Comparison of ENCODE assay signal across 15 mouse cellular contexts in the genomic region with DNA sequence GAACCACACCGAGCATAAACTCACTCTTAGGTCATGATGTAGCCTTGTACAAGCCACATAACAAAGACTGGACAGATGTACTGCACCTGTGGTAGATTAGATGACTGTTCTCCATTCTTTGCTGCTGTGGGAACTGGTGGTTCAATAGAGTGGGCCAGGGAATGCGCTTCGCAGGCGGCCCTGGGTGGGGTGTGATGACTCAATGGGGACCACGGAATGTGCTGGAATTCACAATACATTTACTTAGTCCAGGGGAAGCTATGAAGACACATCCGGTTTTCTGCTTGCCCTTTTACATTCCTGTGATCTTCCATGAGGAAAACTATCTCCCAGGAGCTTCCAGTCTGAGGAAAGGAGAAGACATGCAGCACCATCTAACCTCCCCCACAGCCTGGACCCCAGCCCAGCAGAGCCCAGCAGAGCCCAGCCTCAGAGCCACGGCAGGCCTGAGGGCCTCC. TPM values are rescaled to one million over a fixed set of nuclear protein-coding genes. Genes with fewer than 3 reads are reported as not detected.
A peak's percentile ranks its signal among the peaks of the same experiment; 100 is the strongest.
DNase-seq lines count a peak whose midpoint lies in the region; ATAC-seq and TF ChIP-seq lines count a peak whose summit lies in the region.
"Had no signal": no experiment of that assay in that cellular context is flagged by ENCODE, and none has a peak within 500 bp of the region (broad histone marks: within the 10 kb centered on the region; RNA-seq: fewer than 3 reads in every experiment).

No protein-coding gene starts in this region.

- no peaks in the 10 kb centered on the region for H3K36me3 ChIP-seq in lung, postnatal 0 days (ENCODE audit: insufficient read depth, low read length)
- no peaks in the 10 kb centered on the region for H3K36me3 ChIP-seq in forebrain, embryonic 16.5 days (ENCODE audit: control insufficient read depth, insufficient read depth)

- DNase-seq in heart, postnatal 10 days, result peak; percentile 13 to 27
- DNase-seq in heart, adult 18-20 months, result no peak
- DNase-seq in lung, postnatal 0 days (ENCODE audit: low spot score), result peak; percentile 66
- no peak for DNase-seq in lung, postnatal 25 days (ENCODE audit: low spot score)
- peak; percentile 88 for DNase-seq in R1 (ENCODE audit: low read depth, low spot score)
- DNase-seq in skeletal muscle tissue, adult 2 months (ENCODE audit: low read depth, low spot score), result peak; percentile 27
- DNase-seq in right cerebral cortex, postnatal 4 days, result no peak
- DNase-seq: adrenal gland, postnatal 10 days; cerebellum, postnatal 36 days; forebrain, postnatal 0 days; heart, adult 2 months; lung, postnatal 10 days had no signal

- WGBS in lung, postnatal 0 days, result 45% methylated on average over 7 of the region's 7 CpGs
- WGBS in forebrain, embryonic 16.5 days, result 83% methylated on average over 7 of the region's 7 CpGs

- H3K27me3 ChIP-seq in lung, postnatal 0 days (replicated peaks; ENCODE audit: insufficient read depth, low read length), result no peaks in the 10 kb centered on the region
- no peaks in the 10 kb centered on the region for H3K27me3 ChIP-seq in forebrain, embryonic 16.5 days (replicated peaks; ENCODE audit: control insufficient read depth, insufficient read depth, low read length)
- H3K27me3 ChIP-seq: CH12.LX had no signal

- H3K27ac ChIP-seq in lung, postnatal 0 days (ENCODE audit: low read length), result no peak overlapping the region
- H3K27ac ChIP-seq in forebrain, embryonic 16.5 days (ENCODE audit: low read length), result no peak overlapping the region
- H3K27ac ChIP-seq: heart, adult 2 months; hindbrain, embryonic 14.5 days had no signal

- intact Hi-C loops in heart, postnatal 10 days (cut with DNase I), result no loop called here

- no peak overlapping the region for H3K4me2 ChIP-seq in lung, postnatal 0 days (replicated peaks; ENCODE audit: low read depth, low read length)
- no peak overlapping the region for H3K4me2 ChIP-seq in forebrain, embryonic 16.5 days (ENCODE audit: low read length)
- H3K4me2 ChIP-seq: hindbrain, embryonic 14.5 days had no signal

- peak; percentile 49 for ATAC-seq in lung, postnatal 0 days
- no peak for ATAC-seq in forebrain, embryonic 16.5 days
- ATAC-seq: forebrain, postnatal 0 days had no signal

- no peak for TF ChIP-seq CTCF in lung, postnatal 0 days (IDR thresholded peaks at IDR 0.05)

- no peak overlapping the region for H3K9ac ChIP-seq in lung, postnatal 0 days (replicated peaks; ENCODE audit: low read depth)
- no peak overlapping the region for H3K9ac ChIP-seq in forebrain, embryonic 16.5 days (replicated peaks; ENCODE audit: low read depth, low read length)
- H3K9ac ChIP-seq: forebrain, postnatal 0 days; hindbrain, embryonic 14.5 days had no signal

- H3K4me1 ChIP-seq in lung, postnatal 0 days (ENCODE audit: insufficient read depth, low read depth, low read length), result peaks cover 7% of the 10 kb centered on the region; the same call in 1 of the 2 replicates
- H3K4me1 ChIP-seq in forebrain, embryonic 16.5 days (replicated peaks; ENCODE audit: control insufficient read depth, insufficient read depth, low read length), result peaks cover 11% of the 10 kb centered on the region; the same call in 1 of the 2 replicates

- no peak overlapping the region for H3K4me3 ChIP-seq in lung, postnatal 0 days (ENCODE audit: low read depth, low read length)
- no peak overlapping the region for H3K4me3 ChIP-seq in forebrain, embryonic 16.5 days (replicated peaks; ENCODE audit: low read length)
- H3K4me3 ChIP-seq: heart, adult 2 months had no signal

- TF ChIP-seq EP300 in lung, postnatal 0 days (IDR thresholded peaks at IDR 0.05), result no peak

- H3K9me3 ChIP-seq in lung, postnatal 0 days (ENCODE audit: low read length), result no peaks in the 10 kb centered on the region
- H3K9me3 ChIP-seq in forebrain, embryonic 16.5 days (ENCODE audit: control insufficient read depth, low read length), result peaks cover 2% of the 10 kb centered on the region; the same call in 1 of the 2 replicates

RNA-seq across cellular contexts. Expression of a gene that starts 20.7 kb away (rescaled TPM):
- total RNA-seq in heart, postnatal 10 days (2021), result 1 to 10 TPM in 1 of 2 experiments, under 1 TPM in 1; 0.96 to 1.0 TPM
- total RNA-seq in heart, adult 18-20 months (2021), result under 1 TPM; 0.67 to 0.84 TPM
- polyA plus RNA-seq in lung, postnatal 0 days (2015; fragmentation: Nextera tagmentation; extraction: Ambion mirVana), result 4.3 and 5.6 TPM in 2 replicates
- 0.11 TPM in 1 of 2 replicates, not detected in the other for polyA plus RNA-seq in forebrain, embryonic 16.5 days (2015; fragmentation: Nextera tagmentation; extraction: Ambion mirVana)
- total RNA-seq: CH12.LX had no signal
- polyA plus RNA-seq: hindbrain, embryonic 14.5 days had no signal

Comparison
In these comparisons a context has a peak if more than half of its experiments do, and no peak if none do; other contexts are left out.
1. DNase-seq: peak in heart, postnatal 10 days (2 of 2), lung, postnatal 0 days (single experiment), R1 (single experiment) and skeletal muscle tissue, adult 2 months (single experiment); none in heart, adult 18-20 months (0 of 2), lung, postnatal 25 days (single experiment) and right cerebral cortex, postnatal 4 days (single experiment).